In genomic region chr4:149721163-149721562, GRCm38 (mm10) we compare ENCODE assay signal across 23 mouse cellular contexts. TPM values are rescaled to one million over a fixed set of nuclear protein-coding genes. Genes with fewer than 3 reads are reported as not detected.
DNase-seq lines count a peak whose midpoint lies in the region; TF ChIP-seq lines count a peak whose summit lies in the region.
"Had no signal": no experiment of that assay in that cellular context is flagged by ENCODE, and none has a peak within 500 bp of the region (broad histone marks: within the 10 kb centered on the region; RNA-seq: fewer than 3 reads in every experiment).

No protein-coding gene starts in this region.

- no peak overlapping the region for H3K4me3 ChIP-seq in thymus, adult 2 months (ENCODE audit: control insufficient read depth, insufficient read depth, low read length)
- no peak overlapping the region for H3K4me3 ChIP-seq in myocyte
- no peak overlapping the region for H3K4me3 ChIP-seq in heart, embryonic 10.5 days
- H3K4me3 ChIP-seq: embryonic facial prominence, embryonic 12.5 days; forebrain, embryonic 15.5 days; heart, embryonic 15.5 days; hindbrain, embryonic 10.5 days; hindbrain, embryonic 15.5 days had no signal

- no peaks in the 10 kb centered on the region for H3K79me2 ChIP-seq in myocyte (ENCODE audit: control insufficient read depth, insufficient read depth)

- no peak overlapping the region for H3K4me2 ChIP-seq in myocyte (ENCODE audit: low read depth)
- H3K4me2 ChIP-seq: embryonic facial prominence, embryonic 12.5 days; forebrain, embryonic 15.5 days; heart, embryonic 11.5 days; heart, embryonic 15.5 days; hindbrain, embryonic 15.5 days had no signal

- no peak overlapping the region for H3K27ac ChIP-seq in thymus, adult 2 months (ENCODE audit: control insufficient read depth, insufficient read depth, low read length)
- no peak overlapping the region for H3K27ac ChIP-seq in heart, embryonic 10.5 days
- H3K27ac ChIP-seq: embryonic facial prominence, embryonic 12.5 days; forebrain, embryonic 15.5 days; heart, embryonic 15.5 days; hindbrain, embryonic 10.5 days; hindbrain, embryonic 15.5 days had no signal

- peaks cover 8% of the 10 kb centered on the region; the same call in 1 of the 2 replicates for H3K36me3 ChIP-seq in thymus, adult 2 months (ENCODE audit: control insufficient read depth, insufficient read depth, low read length)
- no peaks in the 10 kb centered on the region for H3K36me3 ChIP-seq in myocyte (ENCODE audit: control insufficient read depth, insufficient read depth)
- peaks cover 93% of the 10 kb centered on the region for H3K36me3 ChIP-seq in heart, embryonic 10.5 days

- peak; percentile 34 for DNase-seq in thymus, adult 2 months
- no peak for DNase-seq in thymus, postnatal 0 days (ENCODE audit: low spot score)
- DNase-seq in CD4-positive helper T cell, adult 2 months (ENCODE audit: low read depth, low spot score), result peak; percentile 60
- DNase-seq in T-cell, adult 2 months (ENCODE audit: low spot score), result peak; percentile 58
- DNase-seq in left cerebral cortex, adult 11 months (ENCODE audit: low spot score), result no peak
- DNase-seq in heart, embryonic 10.5 days (ENCODE audit: low spot score), result no peak
- DNase-seq: adrenal gland, adult 8-10 months; adrenal gland, postnatal 36 days; cerebellum, adult 11 months; embryo, embryonic 11 days; gastrocnemius, postnatal 36 days; heart, adult 11 months; heart, postnatal 14 days; kidney, adult 11 months had no signal

- 57% methylated on average over 8 of the region's 8 CpGs for WGBS in thymus, adult 2 months
- 63% methylated on average over 8 of the region's 8 CpGs for WGBS in heart, embryonic 10.5 days

- peaks cover 6% of the 10 kb centered on the region for H3K4me1 ChIP-seq in thymus, adult 2 months (replicated peaks; ENCODE audit: control insufficient read depth, insufficient read depth, low read length)
- H3K4me1 ChIP-seq in heart, embryonic 10.5 days, result peaks cover 14% of the 10 kb centered on the region
- H3K4me1 ChIP-seq: embryonic facial prominence, embryonic 12.5 days had no signal

- no peaks in the 10 kb centered on the region for H3K9me3 ChIP-seq in heart, embryonic 10.5 days
- H3K9me3 ChIP-seq: embryonic facial prominence, embryonic 12.5 days; forebrain, embryonic 15.5 days; heart, embryonic 15.5 days; hindbrain, embryonic 10.5 days; hindbrain, embryonic 15.5 days had no signal

- no peak for TF ChIP-seq POLR2A in thymus, adult 2 months (IDR thresholded peaks at IDR 0.05; ENCODE audit: control insufficient read depth, extremely low read depth, insufficient read depth, low read length, poor library complexity)
- no peak for TF ChIP-seq POLR2A in myocyte (IDR thresholded peaks at IDR 0.05; ENCODE audit: insufficient read length, low read depth)

- no peak overlapping the region for H3ac ChIP-seq in myocyte (ENCODE audit: control insufficient read depth, insufficient read length)

- TF ChIP-seq CTCF in thymus, adult 2 months (IDR thresholded peaks at IDR 0.05; ENCODE audit: borderline replicate concordance, control insufficient read depth, extremely low read depth, insufficient read depth, low read length, poor library complexity), result no peak

- H3K27me3 ChIP-seq in thymus, adult 2 months (ENCODE audit: control insufficient read depth, insufficient read depth, low read length), result no peaks in the 10 kb centered on the region
- no peaks in the 10 kb centered on the region for H3K27me3 ChIP-seq in myocyte (ENCODE audit: control insufficient read depth, insufficient read depth, insufficient read length)
- no peaks in the 10 kb centered on the region for H3K27me3 ChIP-seq in heart, embryonic 10.5 days (ENCODE audit: insufficient read depth, poor library complexity, severe bottlenecking)
- H3K27me3 ChIP-seq: CH12.LX; embryonic facial prominence, embryonic 12.5 days; forebrain, embryonic 15.5 days; heart, embryonic 15.5 days; hindbrain, embryonic 15.5 days; Patski had no signal

TF ChIP-seq in myocyte, 11 proteins besides CTCF, POLR2A, EP300 and RAD21:
- peak in 2 of 3 experiments; percentile 73 to 77 for TF ChIP-seq MYOD1 (IDR thresholded peaks at IDR 0.05; ENCODE audit: control insufficient read depth in 1 of 3, insufficient read length in 2 of 3, low read depth in 2 of 3)
- no peak for TF ChIP-seq MAX (IDR thresholded peaks at IDR 0.05; ENCODE audit: low read depth)

RNA-seq across cellular contexts. Expression of gene Tmem201, which starts 16.7 kb away (rescaled TPM):
- 71.7 and 79.0 TPM in 2 replicates for polyA plus RNA-seq in thymus, adult 2 months (2012; rRNA removed)
- 11.5 and 11.7 TPM in 2 replicates for polyA plus RNA-seq in thymus, postnatal 0 days (2015; fragmentation: Nextera tagmentation; extraction: Ambion mirVana)
- 31.1 TPM for polyA plus RNA-seq in myocyte (2012; fragmentation: generic; extraction: Trizol)
- polyA plus RNA-seq in heart, embryonic 10.5 days (2016; fragmentation: Nextera tagmentation; extraction: Ambion mirVana), result 43.1 and 54.0 TPM in 2 replicates

RNA-seq across cellular contexts. Expression of gene Pik3cd, which starts 18.8 kb away (rescaled TPM):
- 106 and 120 TPM in 2 replicates for polyA plus RNA-seq in thymus, adult 2 months (2012; rRNA removed)
- 27.5 and 31.2 TPM in 2 replicates for polyA plus RNA-seq in thymus, postnatal 0 days (2015; fragmentation: Nextera tagmentation; extraction: Ambion mirVana)
- polyA plus RNA-seq in myocyte (2012; fragmentation: generic; extraction: Trizol), result 1.4 TPM
- polyA plus RNA-seq in heart, embryonic 10.5 days (2016; fragmentation: Nextera tagmentation; extraction: Ambion mirVana), result 3.4 and 4.8 TPM in 2 replicates

RNA-seq across cellular contexts. Expression of gene Slc25a33, which starts 52.9 kb away (rescaled TPM):
- polyA plus RNA-seq in thymus, adult 2 months (2012; rRNA removed), result 7.2 and 7.3 TPM in 2 replicates
- polyA plus RNA-seq in thymus, postnatal 0 days (2015; fragmentation: Nextera tagmentation; extraction: Ambion mirVana), result 7.4 and 7.8 TPM in 2 replicates
- 34.3 TPM for polyA plus RNA-seq in myocyte (2012; fragmentation: generic; extraction: Trizol)
- 9.0 and 15.5 TPM in 2 replicates for polyA plus RNA-seq in heart, embryonic 10.5 days (2016; fragmentation: Nextera tagmentation; extraction: Ambion mirVana)

Comparison
In these comparisons a context has a peak if more than half of its experiments do, and no peak if none do; other contexts are left out.
1. DNase-seq: peak in thymus, adult 2 months (single experiment), CD4-positive helper T cell, adult 2 months (single experiment) and T-cell, adult 2 months (single experiment); none in thymus, postnatal 0 days (single experiment), left cerebral cortex, adult 11 months (single experiment) and heart, embryonic 10.5 days (single experiment).